Mouse (Mus musculus) hindbrain, embryonic 14.5 days (tissue): ENCODE data around the gene Lgals2. TPM values are rescaled to one million over a fixed set of nuclear protein-coding genes. Genes with fewer than 3 reads are reported as not detected.
A peak's percentile ranks its signal among the peaks of the same experiment; 100 is the strongest.
"Not testable (repeated sequence)": the region's sequence is repeated elsewhere in the genome, so short reads cannot be mapped to it uniquely, and the experiment has no call there.

Experiments used
- ATAC-seq: fragments of 200-750 bp; cut with Nextera tagmentation; 2 replicates; pipeline ENCODE4 v1.8.0; 2017; ENCODE audit warnings: moderate number of reproducible peaks, mild to moderate bottlenecking, moderate TSS enrichment, moderate library complexity; ENCODE audit not compliant: low FRiP score
- DNase-seq: peaks from one replicate; pipeline ENCODE4 v3.0.0-alpha.2; 2015; ENCODE audit warnings: low spot score
- H3K27ac ChIP-seq: fragments of 300-500 bp; sonication (generic); 2 replicates; pipeline ENCODE4 v1.5.1; 2014; ENCODE audit warnings: mild to moderate bottlenecking, moderate library complexity
- H3K27me3 ChIP-seq: fragments of 300-500 bp; sonication (generic); 2 replicates; pipeline ENCODE4 v1.6.1; 2014; ENCODE audit warnings: mild to moderate bottlenecking, low read length, mixed read lengths; ENCODE audit not compliant: control insufficient read depth, insufficient read depth
- H3K36me3 ChIP-seq: fragments of 300-500 bp; sonication (generic); replicated peaks from 2 replicates; pipeline ENCODE4 v1.6.1; 2014; ENCODE audit not compliant: control insufficient read depth, insufficient read depth
- H3K4me1 ChIP-seq: fragments of 300-500 bp; sonication (generic); replicated peaks from 2 replicates; pipeline ENCODE4 v1.6.1; 2014; ENCODE audit warnings: antibody characterized with exemption, low read length, mixed read lengths; ENCODE audit not compliant: control insufficient read depth, insufficient read depth
- H3K4me2 ChIP-seq: fragments of 300-500 bp; sonication (generic); replicated peaks from 2 replicates; pipeline ENCODE4 v1.6.1; 2014; ENCODE audit warnings: mild to moderate bottlenecking, moderate library complexity
- H3K4me3 ChIP-seq: fragments of 300-500 bp; sonication (generic); replicated peaks from 2 replicates; pipeline ENCODE4 v1.5.1; 2014; ENCODE audit warnings: mild to moderate bottlenecking, low read length
- H3K9ac ChIP-seq: fragments of 300-500 bp; sonication (generic); 2 replicates; pipeline ENCODE4 v1.6.1; 2014
- H3K9me3 ChIP-seq: fragments of 300-500 bp; sonication (generic); 2 replicates; pipeline ENCODE4 v1.6.1; 2016; ENCODE audit warnings: low read length; ENCODE audit not compliant: control insufficient read depth
- WGBS: fragments of 180-500 bp; shearing (Covaris S2); extraction: QIAGEN DNeasy Blood & Tissue Kit; methylation state at CpG from one replicate; pipeline ENCODE4 v1.1.7; 2014; 5-methylcytosine and 5-hydroxymethylcytosine counted together
- polyA plus RNA-seq: library from polyadenylated mRNA; unstranded; fragments of >200 nt; fragmentation: Nextera tagmentation; extraction: Ambion mirVana; gene quantifications from 2 replicates; pipeline ENCODE4 v1.2.1, GENCODE M21; 2014

Lgals2 gene
- polyA plus RNA-seq, 1 experiment from 2014 or later, result not detected

DNA sequence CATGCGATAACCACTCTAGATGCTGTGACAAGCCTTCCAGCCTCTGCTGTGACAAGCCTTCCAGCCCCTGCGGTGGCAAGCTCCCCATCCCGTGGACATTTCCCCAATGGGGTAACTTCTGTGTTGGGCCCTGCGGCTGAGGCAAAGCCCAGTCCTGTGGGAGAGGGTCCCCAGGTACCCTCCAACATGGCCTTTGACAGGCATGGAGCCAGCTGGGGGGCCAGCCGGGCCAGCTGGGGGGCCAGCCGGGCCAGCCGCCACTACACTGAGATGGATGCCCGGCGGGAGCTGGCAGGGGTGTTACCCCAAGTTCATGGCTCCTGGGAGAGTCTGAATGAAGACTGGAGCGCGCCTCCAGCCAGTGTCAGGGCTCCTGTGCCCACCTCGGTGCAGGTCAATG is 5.8 kb downstream of the Lgals2 start:
- Histone ChIP-seq H3K9ac (no peak overlapping the region), H3K4me1 (no peaks in the 10 kb centered on the region), H3K27ac (no peak overlapping the region), H3K4me3 (no peak overlapping the region), H3K9me3 (no peaks in the 10 kb centered on the region), H3K36me3 (no peaks in the 10 kb centered on the region), H3K27me3 (peaks cover 3% of the 10 kb centered on the region), H3K4me2 (no peak overlapping the region)
- ATAC-seq (no peak), DNase-seq (no peak)
- whole genome bisulfite sequencing, result 85% methylated on average over 12 of the region's 12 CpGs

DNA sequence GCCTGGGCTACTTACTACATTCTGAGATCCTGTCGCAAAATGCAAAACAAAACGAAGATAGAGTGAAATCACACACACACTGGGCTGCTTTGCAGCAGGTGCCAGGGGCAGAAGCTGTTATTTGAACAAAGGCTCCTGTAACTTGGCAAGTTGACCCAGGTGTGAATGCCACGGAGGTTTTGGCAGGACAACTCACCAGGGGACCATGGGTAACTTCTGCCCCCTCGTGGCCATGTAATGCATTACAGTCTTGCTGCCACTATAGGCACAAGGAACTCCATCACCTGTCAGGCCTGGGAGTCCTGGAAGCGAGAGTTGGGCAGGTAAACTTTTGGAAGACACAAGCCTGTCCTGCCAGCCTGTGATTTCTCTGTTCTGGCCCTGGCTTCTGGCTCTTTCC is 6.9 kb downstream of the Lgals2 start:
- no peak overlapping the region for H3K4me2 ChIP-seq
- H3K9ac ChIP-seq, result no peak overlapping the region
- ATAC-seq (no peak), DNase-seq (peak; percentile 76)
- H3K9me3 ChIP-seq, result no peaks in the 10 kb centered on the region
- WGBS, result 35% methylated on average over 5 of the region's 5 CpGs
- no peak overlapping the region for H3K27ac ChIP-seq
- no peaks in the 10 kb centered on the region for H3K36me3 ChIP-seq
- H3K27me3 ChIP-seq, result peaks cover 14% of the 10 kb centered on the region
- 0 out of 2 replicates have a peak, but pooled peaks cover 5% of the 10 kb centered on the region for H3K4me1 ChIP-seq
- H3K4me3 ChIP-seq, result no peak overlapping the region

DNA sequence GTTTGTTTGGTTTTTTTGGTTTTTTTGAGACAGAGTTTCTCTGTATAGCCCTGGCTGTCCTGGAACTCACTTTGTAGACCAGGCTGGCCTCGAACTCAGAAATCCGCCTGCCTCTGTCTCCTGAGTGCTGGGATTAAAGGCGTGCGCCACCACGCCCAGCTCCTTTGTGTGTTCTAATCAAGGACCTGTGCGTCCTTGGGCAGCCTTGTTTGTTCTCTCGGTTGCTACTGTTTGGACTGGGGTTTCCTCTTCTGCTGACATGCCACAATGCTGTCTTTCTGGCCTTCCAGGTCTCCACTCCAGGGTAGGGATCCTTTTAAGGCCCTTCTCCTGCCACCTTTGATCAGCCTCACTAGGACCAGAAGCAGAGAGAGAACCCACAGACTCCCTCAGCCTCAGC is 8.5 kb downstream of the Lgals2 start:
- not testable (repeated sequence) for H3K9ac ChIP-seq, H3K4me2 ChIP-seq, H3K4me1 ChIP-seq, H3K9me3 ChIP-seq, DNase-seq, ATAC-seq, H3K4me3 ChIP-seq, H3K27ac ChIP-seq, H3K36me3 ChIP-seq
- H3K27me3 ChIP-seq, result peaks cover 27% of the 10 kb centered on the region
- WGBS, result 81% methylated on average over 5 of the region's 7 CpGs

DNA sequence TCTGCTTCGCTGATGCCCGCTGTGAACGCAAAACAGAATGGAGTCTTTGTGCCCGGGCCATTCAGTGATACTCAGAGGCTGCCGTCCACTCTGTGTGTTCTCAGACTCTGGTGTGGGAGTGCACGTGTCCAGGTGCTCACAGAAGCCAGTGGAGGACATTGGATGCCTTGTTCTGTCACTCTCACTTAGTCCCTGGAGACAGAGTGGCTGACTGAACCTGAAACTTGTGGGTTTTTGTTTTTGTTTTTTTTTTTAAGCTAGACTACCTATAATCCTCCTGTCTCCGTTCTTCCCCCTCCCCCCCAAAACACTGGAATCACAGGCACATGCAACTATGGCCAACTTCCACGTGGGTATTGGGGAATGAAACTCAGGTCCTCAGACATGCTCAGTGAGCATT is 9.0 kb downstream of the Lgals2 start:
- no peak overlapping the region for H3K27ac ChIP-seq
- 60% methylated on average over 8 of the region's 8 CpGs for WGBS
- H3K4me3 ChIP-seq, result no peak overlapping the region
- H3K36me3 ChIP-seq, result no peaks in the 10 kb centered on the region
- H3K4me2 ChIP-seq, result no peak overlapping the region
- peaks cover 31% of the 10 kb centered on the region for H3K27me3 ChIP-seq
- DNase-seq (no peak), ATAC-seq (no peak)
- H3K9me3 ChIP-seq, result no peaks in the 10 kb centered on the region
- H3K9ac ChIP-seq, result no peak overlapping the region
- peaks cover 9% of the 10 kb centered on the region; the same call in 1 of the 2 replicates for H3K4me1 ChIP-seq

DNA sequence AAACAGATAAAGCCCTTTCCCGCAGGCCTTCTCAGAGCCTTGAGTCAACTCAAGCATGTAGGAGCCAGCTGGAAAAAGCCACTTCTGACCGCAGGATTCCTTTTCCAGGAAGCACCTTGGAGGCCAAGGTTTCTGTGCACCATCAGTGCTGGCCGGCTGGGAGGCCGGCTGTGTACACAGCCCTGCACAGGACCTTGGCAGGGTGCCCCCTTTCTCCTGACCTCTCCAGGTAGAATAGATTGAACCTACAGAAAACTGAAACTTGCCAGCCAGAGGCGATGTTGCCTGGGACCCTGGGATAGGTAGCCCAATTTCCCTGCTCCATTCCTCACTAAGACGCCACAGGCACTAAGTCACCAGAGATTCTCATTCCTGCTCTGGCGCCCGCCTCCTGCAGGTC is 9.5 kb downstream of the Lgals2 start:
- Histone ChIP-seq H3K27ac (no peak overlapping the region), H3K4me2 (no peak overlapping the region), H3K27me3 (peaks cover 31% of the 10 kb centered on the region), H3K9me3 (no peaks in the 10 kb centered on the region), H3K4me3 (no peak overlapping the region), H3K36me3 (no peaks in the 10 kb centered on the region), H3K9ac (no peak overlapping the region), H3K4me1 (peaks cover 11% of the 10 kb centered on the region; the same call in 1 of the 2 replicates)
- no peak for DNase-seq
- ATAC-seq, result no peak
- WGBS, result 77% methylated on average over 8 of the region's 8 CpGs

DNA sequence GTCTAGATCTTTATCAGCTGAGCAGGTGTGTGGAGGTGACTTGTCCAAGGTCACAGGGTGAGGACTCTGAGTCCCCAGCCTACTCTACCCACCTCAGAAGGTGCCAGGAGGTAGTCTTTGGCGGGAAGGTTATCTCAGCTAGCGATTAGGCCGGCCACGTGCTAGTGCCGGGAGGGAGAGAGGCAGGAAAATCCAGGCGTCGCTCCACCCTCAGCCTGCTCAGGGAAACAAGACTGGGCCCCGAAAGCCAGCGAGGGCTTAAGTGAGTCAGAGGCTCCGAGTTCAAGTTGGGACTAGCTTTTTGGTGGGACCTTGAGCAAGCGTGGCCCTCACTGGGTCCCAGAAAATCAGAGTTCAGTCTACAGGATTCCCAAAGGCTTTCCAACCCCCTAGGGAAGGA is 10.0 kb downstream of the Lgals2 start:
- H3K9ac ChIP-seq, result no peak overlapping the region
- DNase-seq (no peak), ATAC-seq (no peak)
- peak overlapping the region; percentile 50 for H3K4me2 ChIP-seq
- H3K27ac ChIP-seq, result no peak overlapping the region
- H3K36me3 ChIP-seq, result no peaks in the 10 kb centered on the region
- H3K4me3 ChIP-seq, result no peak overlapping the region
- peaks cover 16% of the 10 kb centered on the region; the same call in 1 of the 2 replicates for H3K4me1 ChIP-seq
- H3K9me3 ChIP-seq, result no peaks in the 10 kb centered on the region
- WGBS, result 59% methylated on average over 11 of the region's 11 CpGs
- H3K27me3 ChIP-seq, result peaks cover 31% of the 10 kb centered on the region

DNA sequence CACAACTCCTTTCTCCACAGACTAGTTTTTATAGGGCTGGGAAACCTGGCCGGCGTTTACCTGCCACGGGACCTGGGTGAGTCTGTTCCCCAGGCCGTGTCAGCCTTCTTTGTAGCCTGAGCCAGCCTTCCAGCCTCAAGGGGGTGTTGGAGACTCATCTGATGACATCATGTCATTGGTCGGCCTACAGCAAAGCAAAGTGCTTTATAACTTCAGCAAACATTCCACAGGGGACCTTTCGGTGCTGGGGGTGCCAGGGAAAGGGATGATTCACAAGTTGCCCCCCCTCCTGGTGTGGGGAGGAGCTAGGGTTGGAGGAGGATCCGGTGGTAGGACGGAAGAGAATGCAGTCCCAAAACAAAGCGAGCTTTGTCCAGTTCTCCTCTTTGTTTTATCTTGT is 10.5 kb downstream of the Lgals2 start:
- Histone ChIP-seq H3K4me3 (no peak overlapping the region), H3K9me3 (no peaks in the 10 kb centered on the region), H3K27ac (no peak overlapping the region), H3K9ac (no peak overlapping the region), H3K4me1 (peaks cover 22% of the 10 kb centered on the region; the same call in 1 of the 2 replicates), H3K27me3 (peaks cover 31% of the 10 kb centered on the region), H3K4me2 (peak overlapping the region; percentile 50), H3K36me3 (no peaks in the 10 kb centered on the region)
- DNase-seq (no peak), ATAC-seq (no peak)
- 35% methylated on average over 9 of the region's 9 CpGs for WGBS

DNA sequence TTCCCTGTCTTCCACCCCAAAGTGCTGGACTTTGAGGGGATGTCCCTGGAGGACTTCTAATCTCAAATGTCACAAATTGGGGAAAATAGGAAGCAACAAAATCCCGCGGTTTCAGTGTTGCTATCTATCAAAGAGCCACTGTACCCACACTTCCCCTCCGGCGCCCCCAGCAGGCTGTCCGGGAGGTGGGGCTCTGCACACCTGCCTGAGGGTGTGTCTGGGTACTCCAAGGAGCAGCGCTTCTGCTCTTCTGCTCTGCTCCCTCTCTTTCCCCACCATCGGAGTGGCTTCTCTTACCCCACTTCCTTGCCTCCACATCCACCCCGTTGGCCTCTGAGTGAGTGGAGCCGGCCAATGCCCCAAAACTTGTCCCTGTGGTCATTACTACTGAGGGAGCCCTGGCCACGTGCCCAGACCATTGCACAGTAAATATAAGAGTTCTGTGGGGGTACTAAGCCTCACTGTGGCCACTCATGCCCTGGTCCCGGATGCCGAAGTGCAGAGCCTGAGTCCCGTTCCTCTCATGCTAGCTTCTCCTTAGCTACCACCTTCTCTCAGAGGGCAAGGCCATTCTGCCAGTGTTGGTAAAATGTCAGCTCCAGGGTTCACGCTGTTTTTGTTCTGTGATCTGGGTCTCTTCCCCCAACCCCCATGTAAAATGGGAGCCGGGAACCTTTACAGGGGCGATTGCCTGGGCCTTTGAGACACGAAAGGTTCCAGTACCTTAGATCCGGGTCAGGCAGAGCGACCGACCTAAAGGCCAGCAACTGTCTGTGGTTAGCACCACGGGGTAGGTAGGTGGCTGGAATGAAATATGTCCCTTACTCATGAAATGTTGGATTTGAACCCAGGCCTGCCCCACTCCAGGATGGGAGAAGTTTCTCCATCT is 11.5 kb downstream of the Lgals2 start:
- peaks cover 31% of the 10 kb centered on the region for H3K27me3 ChIP-seq
- ATAC-seq (no peak), DNase-seq (no peak)
- 44% methylated on average over 21 of the region's 21 CpGs for WGBS
- no peaks in the 10 kb centered on the region for H3K36me3 ChIP-seq
- peaks cover 29% of the 10 kb centered on the region; the same call in 1 of the 2 replicates for H3K4me1 ChIP-seq
- peak overlapping the region; percentile 50 for H3K4me2 ChIP-seq
- peak overlapping the region; percentile 33 for H3K4me3 ChIP-seq
- no peaks in the 10 kb centered on the region for H3K9me3 ChIP-seq
- H3K27ac ChIP-seq, result 0 out of 2 replicates have a peak overlapping the region, but pooled peaks have one; percentile 44
- peak overlapping the region; percentile 29; the same call in 1 of the 2 replicates for H3K9ac ChIP-seq

DNA sequence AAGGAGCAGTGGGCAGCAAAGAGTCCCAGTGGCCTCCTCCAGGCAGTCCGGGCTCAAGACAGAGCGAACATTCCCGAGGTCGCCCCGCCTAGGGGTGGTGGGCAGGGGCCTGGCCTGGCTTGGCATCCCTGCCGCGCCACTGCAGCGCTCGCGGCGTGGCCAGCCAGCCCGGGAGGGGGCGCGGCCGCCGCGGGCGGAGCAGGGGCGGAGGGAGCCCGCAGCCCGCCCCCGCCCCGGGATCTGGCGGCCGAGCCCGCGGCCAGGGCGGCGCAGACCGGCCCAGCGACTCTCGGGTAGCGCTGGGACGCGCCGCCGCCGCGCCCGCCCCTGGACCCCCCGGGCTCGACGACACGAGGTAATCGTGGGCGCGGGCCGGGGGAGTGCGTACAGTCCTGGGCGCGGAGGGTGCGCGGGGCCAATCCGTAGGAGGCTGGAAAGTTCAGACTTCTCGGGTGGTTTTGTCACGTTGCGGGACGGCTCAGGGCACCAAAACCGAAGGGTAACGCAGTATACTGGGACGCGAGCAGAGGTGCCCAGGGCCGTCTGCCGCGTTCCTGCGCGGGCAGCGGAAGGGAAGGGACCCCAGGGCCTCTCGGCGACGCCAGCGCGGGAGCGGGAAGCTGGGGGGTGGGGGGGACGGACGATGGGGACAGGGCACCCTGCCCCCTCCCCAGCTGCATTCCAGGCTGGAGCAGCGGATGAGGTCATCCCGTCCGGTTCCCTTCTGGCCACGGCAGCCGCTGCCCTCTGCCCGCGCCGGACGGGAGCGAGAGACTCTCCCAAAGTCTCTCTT is 12.8 kb downstream of the Lgals2 start, which contains the start of gene Cdc42ep1:
Gene Cdc42ep1 (plus strand): TSS at position 254 of the 793 bp plus-strand sequence.
- Histone ChIP-seq H3K4me3 (peak within 1 kb of the TSS; percentile 33), H3K9me3 (no peaks in the 10 kb centered on the region), H3K9ac (peak within 1 kb of the TSS; percentile 50), H3K4me2 (peak within 1 kb of the TSS; percentile 50), H3K36me3 (no peaks in the 10 kb centered on the region), H3K27ac (0 out of 2 replicates have a peak within 1 kb of the TSS, but pooled peaks have one; percentile 44), H3K27me3 (peaks cover 31% of the 10 kb centered on the region), H3K4me1 (peaks cover 29% of the 10 kb centered on the region; the same call in 1 of the 2 replicates)
- ATAC-seq (peak; percentile 44; the same call in 1 of the 2 replicates), DNase-seq (no peak)
- under 1% methylated on average over 80 of the region's 86 CpGs for WGBS
